Mouse (Mus musculus): ENCODE data around the gene Hist1h2ap.

DNA sequence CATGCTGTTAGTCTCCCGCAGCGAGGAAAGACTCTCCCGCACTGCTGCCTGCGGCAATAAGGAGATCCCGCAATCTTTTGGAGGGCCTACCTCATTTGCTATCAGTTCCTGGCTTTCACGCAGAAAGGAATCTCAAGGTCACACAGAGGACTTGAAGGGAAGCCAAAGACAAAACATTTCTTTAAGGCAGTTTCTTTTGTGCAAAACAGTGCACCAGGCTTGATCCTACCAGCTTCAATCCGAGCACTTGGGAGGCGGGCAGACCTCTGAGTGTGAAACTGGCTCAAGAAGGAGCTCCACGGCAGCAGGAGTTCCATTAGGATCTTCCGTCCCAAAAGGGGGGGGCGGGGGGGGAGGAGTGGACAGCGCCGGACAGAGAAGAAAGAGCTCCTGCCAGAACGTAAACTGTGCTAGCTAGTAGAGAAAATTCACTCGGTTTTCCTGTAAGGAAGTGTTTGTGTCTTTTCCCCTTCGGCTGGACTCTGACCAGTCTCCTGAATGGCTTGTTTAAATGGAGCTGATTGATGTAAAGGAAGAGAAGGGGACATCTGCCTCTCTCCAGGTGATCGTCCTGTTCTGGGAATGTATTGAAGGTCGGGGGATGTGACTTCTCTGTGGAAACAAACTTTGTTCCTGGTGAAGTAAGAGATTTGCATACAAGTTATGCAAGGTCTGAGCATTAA lies 42.6 kb downstream of the Hist1h2ap start:
- TF ChIP-seq CTCF (IDR thresholded peaks at IDR 0.05; ENCODE audit: extremely low read depth, insufficient read depth, low read length), result no peak
- no peak for TF ChIP-seq POLR2A (IDR thresholded peaks at IDR 0.05; ENCODE audit: extremely low read depth, insufficient read depth, low read length)

Data from cortical plate, adult 2 months (tissue).